Mouse (Mus musculus) heart, embryonic 12.5 days (tissue): ENCODE data around the gene Upk1b. TPM values are rescaled to one million over a fixed set of nuclear protein-coding genes. Genes with fewer than 3 reads are reported as not detected.

Source experiments
- ATAC-seq: fragments of 200-750 bp; cut with Nextera tagmentation; 2 replicates; pipeline ENCODE4 v1.8.0; 2017; ENCODE audit warnings: moderate TSS enrichment, moderate library complexity; ENCODE audit not compliant: insufficient number of reproducible peaks, low FRiP score
- H3K27ac ChIP-seq: fragments of 300-500 bp; sonication (generic); 2 replicates; pipeline ENCODE4 v1.5.1; 2016; ENCODE audit warnings: mild to moderate bottlenecking, moderate library complexity; ENCODE audit not compliant: poor library complexity, severe bottlenecking
- H3K27me3 ChIP-seq: fragments of 300-500 bp; sonication (generic); replicated peaks from 2 replicates; pipeline ENCODE4 v1.6.1; 2016; ENCODE audit warnings: mild to moderate bottlenecking, moderate library complexity
- H3K36me3 ChIP-seq: fragments of 300-500 bp; sonication (generic); 2 replicates; pipeline ENCODE4 v1.6.1; 2016; ENCODE audit warnings: mild to moderate bottlenecking, moderate library complexity
- H3K4me1 ChIP-seq: fragments of 300-500 bp; sonication (generic); replicated peaks from 2 replicates; pipeline ENCODE4 v1.6.1; 2016; ENCODE audit warnings: mild to moderate bottlenecking
- H3K4me2 ChIP-seq: fragments of 300-500 bp; sonication (generic); 2 replicates; pipeline ENCODE4 v1.6.1; 2016; ENCODE audit warnings: mild to moderate bottlenecking, moderate library complexity
- H3K4me3 ChIP-seq: fragments of 300-500 bp; sonication (generic); 2 replicates; pipeline ENCODE4 v1.5.1; 2016; ENCODE audit warnings: mild to moderate bottlenecking
- H3K9ac ChIP-seq: fragments of 300-500 bp; sonication (generic); 2 replicates; pipeline ENCODE4 v1.6.1; 2016; ENCODE audit warnings: mild to moderate bottlenecking, moderate library complexity
- H3K9me3 ChIP-seq: fragments of 300-500 bp; sonication (generic); replicated peaks from 2 replicates; pipeline ENCODE4 v1.6.1; 2016; ENCODE audit warnings: mild to moderate bottlenecking, moderate library complexity
- WGBS: fragments of 180-500 bp; shearing (Covaris S2); methylation state at CpG from one replicate; pipeline ENCODE4 v1.1.7; 2016; 5-methylcytosine and 5-hydroxymethylcytosine counted together
- polyA plus RNA-seq: library from polyadenylated mRNA; unstranded; fragments of >200 nt; fragmentation: Nextera tagmentation; extraction: Ambion mirVana; gene quantifications from 2 replicates; pipeline ENCODE4 v1.2.1, GENCODE M21; 2016

Upk1b gene
- polyA plus RNA-seq, 1 experiment from 2014 or later, result 21.2 TPM

DNA sequence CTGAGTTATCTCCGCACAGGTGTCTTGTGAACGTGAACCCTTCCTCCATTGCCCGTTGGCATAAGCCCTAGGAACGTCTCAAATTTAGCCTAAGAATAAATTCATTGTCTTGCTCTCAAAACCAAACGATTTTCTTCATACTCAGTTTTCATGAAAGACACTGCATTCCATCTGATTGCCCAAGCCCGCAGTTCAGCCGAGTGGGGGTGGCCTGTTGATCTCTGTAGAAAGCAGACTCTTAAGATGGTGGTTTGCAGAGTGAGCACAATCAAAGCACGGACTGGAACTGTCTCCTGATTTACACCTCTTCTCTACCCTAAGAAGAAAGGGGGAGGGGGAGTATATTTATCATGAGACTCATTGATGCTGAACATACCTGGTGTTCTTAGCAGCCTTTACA, 37.7 kb downstream of the Upk1b start:
- peaks cover 23% of the 10 kb centered on the region for H3K4me1 ChIP-seq
- WGBS, result 84% methylated on average over 8 of the region's 8 CpGs
- ATAC-seq, result no peak
- H3K27ac ChIP-seq, result no peak overlapping the region
- no peak overlapping the region for H3K9ac ChIP-seq
- H3K27me3 ChIP-seq, result no peaks in the 10 kb centered on the region
- no peak overlapping the region for H3K4me2 ChIP-seq
- H3K4me3 ChIP-seq, result no peak overlapping the region
- peaks cover 53% of the 10 kb centered on the region for H3K36me3 ChIP-seq
- H3K9me3 ChIP-seq, result no peaks in the 10 kb centered on the region

DNA sequence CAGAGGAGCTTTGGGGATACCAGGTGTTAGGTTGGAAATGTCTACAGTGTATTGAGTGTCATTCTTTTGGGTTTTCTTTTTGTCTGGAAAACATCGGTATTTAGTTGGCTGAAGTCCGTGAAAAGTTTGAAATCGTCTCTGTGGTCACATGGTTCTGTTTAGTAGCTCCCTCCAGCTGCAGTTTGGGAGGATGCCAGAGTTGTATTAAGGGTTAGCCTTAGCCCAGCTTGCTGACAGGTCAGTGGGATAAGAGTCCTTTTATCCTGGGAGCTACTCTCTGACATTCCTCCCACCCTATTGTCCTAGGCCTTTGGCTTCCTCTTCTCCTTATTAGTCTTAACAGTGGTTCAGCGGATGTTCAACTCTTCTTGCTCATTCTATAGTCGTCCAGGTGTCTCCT, 38.2 kb downstream of the Upk1b start:
- Histone ChIP-seq H3K36me3 (peaks cover 48% of the 10 kb centered on the region), H3K27me3 (no peaks in the 10 kb centered on the region), H3K9me3 (no peaks in the 10 kb centered on the region), H3K4me2 (no peak overlapping the region), H3K27ac (no peak overlapping the region), H3K4me1 (peaks cover 26% of the 10 kb centered on the region), H3K4me3 (no peak overlapping the region), H3K9ac (no peak overlapping the region)
- no peak for ATAC-seq
- WGBS, result 68% methylated on average over 5 of the region's 5 CpGs

DNA sequence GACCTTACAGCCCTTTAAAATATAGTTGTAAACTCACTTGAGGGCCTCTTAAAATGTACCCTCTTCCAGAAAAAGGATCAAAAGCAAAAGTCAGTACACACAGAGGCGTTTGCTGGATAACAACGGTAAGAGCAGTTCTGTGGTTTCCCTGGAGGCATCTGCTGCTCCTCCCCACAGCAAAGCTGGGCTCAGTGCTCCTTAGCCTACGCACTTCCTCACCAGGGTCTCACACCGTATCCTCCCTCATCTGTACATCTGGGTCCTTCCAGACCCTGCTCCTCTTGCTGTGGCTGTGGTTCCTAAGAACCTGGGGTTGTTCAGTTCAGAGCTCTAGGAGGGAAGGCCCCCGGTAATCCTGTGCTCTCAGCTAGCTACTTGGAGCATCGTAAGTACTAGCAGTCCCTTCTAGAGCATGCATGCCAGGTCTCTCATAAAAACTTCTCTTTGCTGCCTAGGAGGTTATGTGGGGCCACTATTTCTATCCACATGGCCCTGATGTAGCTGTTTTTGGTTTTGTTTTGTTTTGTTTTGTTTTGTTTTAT, 39.2 kb downstream of the Upk1b start:
- Histone ChIP-seq H3K27me3 (no peaks in the 10 kb centered on the region), H3K27ac (no peak overlapping the region), H3K36me3 (peaks cover 43% of the 10 kb centered on the region), H3K4me2 (no peak overlapping the region), H3K9ac (no peak overlapping the region), H3K4me1 (peaks cover 33% of the 10 kb centered on the region), H3K4me3 (no peak overlapping the region), H3K9me3 (no peaks in the 10 kb centered on the region)
- ATAC-seq, result no peak
- WGBS, result 80% methylated on average over 6 of the region's 6 CpGs

DNA sequence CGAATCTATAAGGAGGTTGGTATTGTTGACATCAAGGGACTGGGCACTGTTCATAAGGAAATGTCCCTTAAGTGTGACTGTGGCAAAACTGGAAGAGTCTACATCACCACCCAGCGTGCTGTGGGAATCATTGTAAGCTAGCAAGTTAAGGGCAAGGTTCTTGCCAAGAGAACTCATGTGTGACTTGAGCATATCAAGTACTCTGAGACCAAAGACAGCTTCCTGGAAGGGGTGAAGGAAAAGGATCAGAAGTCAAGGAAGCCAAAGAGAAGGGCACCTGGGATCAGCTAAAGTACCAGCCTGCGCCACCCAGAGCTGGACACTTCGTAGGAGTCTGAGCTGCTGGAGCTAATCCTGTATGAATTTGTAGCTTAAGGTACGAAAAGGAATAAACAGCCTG, 39.9 kb downstream of the Upk1b start:
- peaks cover 41% of the 10 kb centered on the region for H3K36me3 ChIP-seq
- no peak for ATAC-seq
- no peak overlapping the region for H3K4me3 ChIP-seq
- peaks cover 38% of the 10 kb centered on the region for H3K4me1 ChIP-seq
- H3K27me3 ChIP-seq, result no peaks in the 10 kb centered on the region
- no peaks in the 10 kb centered on the region for H3K9me3 ChIP-seq
- no peak overlapping the region for H3K9ac ChIP-seq
- no peak overlapping the region for H3K27ac ChIP-seq
- H3K4me2 ChIP-seq, result no peak overlapping the region
- 90% methylated on average over 5 of the region's 5 CpGs for WGBS

DNA sequence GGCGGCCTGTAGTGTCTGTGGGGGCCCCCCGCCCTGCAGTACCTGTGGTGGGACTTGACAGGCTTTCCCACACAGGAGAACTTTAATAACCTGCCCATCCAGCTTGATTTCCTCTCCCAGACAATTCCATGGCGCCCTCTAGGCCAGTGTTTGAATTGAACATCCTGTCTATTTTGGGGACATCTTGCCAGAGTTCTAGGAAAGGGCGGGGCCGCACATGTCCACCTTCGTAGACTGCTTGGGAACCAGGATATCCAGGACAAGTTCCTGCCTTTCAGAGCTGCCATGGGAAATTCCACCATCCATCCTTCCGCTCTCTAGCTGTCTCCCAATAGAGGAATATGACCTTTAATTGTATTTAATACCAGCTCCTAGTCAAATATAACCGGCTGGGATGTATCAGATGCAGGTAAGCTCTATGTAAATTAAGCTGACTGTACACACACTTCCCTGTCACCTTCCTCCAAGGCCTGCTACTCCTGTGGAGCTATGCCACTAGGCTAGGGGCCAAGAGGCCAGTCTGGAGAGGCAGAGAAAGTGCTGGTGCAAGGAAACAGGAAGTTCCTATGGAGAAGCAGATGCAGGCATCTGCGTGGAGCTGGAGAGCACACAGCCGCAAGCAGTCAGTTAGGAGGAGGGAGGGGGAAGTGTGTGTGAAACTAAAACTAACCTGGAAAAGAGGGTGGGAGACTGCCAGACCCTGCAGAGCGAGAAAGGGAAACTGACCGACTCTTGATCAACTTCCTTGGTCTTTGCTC, 41.8 kb downstream of the Upk1b start:
- Histone ChIP-seq H3K4me2 (no peak overlapping the region), H3K9me3 (no peaks in the 10 kb centered on the region), H3K27me3 (no peaks in the 10 kb centered on the region), H3K9ac (no peak overlapping the region), H3K36me3 (peaks cover 45% of the 10 kb centered on the region), H3K4me1 (peaks cover 45% of the 10 kb centered on the region), H3K27ac (no peak overlapping the region; the same call in 1 of the 2 replicates), H3K4me3 (no peak overlapping the region)
- no peak for ATAC-seq
- 77% methylated on average over 12 of the region's 12 CpGs for WGBS

DNA sequence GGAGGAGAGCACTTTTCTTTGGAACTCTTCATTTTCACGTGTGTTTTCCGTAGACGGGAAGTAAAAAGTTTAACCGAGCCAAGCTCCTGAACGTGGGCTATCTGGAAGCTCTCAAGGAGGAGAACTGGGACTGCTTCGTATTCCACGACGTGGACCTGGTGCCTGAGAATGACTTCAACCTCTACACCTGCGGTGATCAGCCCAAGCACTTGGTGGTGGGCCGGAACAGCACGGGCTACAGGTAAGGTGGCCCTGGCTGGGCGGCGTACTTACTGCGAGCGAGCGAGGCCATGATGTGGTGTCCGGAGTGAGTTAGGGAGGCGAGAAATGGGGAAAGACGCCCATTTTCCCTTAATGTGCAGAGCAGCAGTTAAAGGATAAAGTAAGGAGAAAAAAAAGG, 42.5 kb downstream of the Upk1b start:
- H3K27me3 ChIP-seq, result no peaks in the 10 kb centered on the region
- peaks cover 42% of the 10 kb centered on the region for H3K36me3 ChIP-seq
- whole genome bisulfite sequencing, result 93% methylated on average over 19 of the region's 19 CpGs
- H3K4me3 ChIP-seq, result no peak overlapping the region
- H3K27ac ChIP-seq, result no peak overlapping the region; the same call in 1 of the 2 replicates
- no peaks in the 10 kb centered on the region for H3K9me3 ChIP-seq
- H3K9ac ChIP-seq, result no peak overlapping the region
- peaks cover 48% of the 10 kb centered on the region for H3K4me1 ChIP-seq
- no peak overlapping the region for H3K4me2 ChIP-seq
- ATAC-seq, result no peak

DNA sequence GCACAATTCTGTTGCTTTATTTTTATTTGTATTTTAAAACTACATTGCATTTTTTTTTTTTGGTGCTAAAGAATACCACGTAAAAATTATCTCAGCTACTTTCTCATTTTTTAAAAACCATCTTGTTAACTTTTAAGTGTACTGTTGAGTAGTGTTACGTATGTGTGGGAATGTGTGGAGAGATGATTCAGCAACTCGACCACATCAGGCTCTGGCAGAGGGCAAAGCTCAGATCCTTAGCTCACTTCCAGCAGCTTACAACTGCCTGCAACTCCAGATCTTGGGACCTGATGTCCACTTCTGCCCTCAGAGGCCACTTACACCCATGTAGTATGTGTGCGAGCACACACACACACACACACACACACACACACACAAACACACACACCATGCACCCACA, 43.6 kb downstream of the Upk1b start:
- Histone ChIP-seq H3K4me3 (no peak overlapping the region), H3K9ac (no peak overlapping the region), H3K4me2 (no peak overlapping the region), H3K27ac (peak overlapping the region; percentile 82), H3K9me3 (no peaks in the 10 kb centered on the region), H3K4me1 (peaks cover 58% of the 10 kb centered on the region), H3K27me3 (no peaks in the 10 kb centered on the region), H3K36me3 (peaks cover 44% of the 10 kb centered on the region)
- ATAC-seq, result no peak
- WGBS, result 54% methylated on average over 4 of the region's 4 CpGs

DNA sequence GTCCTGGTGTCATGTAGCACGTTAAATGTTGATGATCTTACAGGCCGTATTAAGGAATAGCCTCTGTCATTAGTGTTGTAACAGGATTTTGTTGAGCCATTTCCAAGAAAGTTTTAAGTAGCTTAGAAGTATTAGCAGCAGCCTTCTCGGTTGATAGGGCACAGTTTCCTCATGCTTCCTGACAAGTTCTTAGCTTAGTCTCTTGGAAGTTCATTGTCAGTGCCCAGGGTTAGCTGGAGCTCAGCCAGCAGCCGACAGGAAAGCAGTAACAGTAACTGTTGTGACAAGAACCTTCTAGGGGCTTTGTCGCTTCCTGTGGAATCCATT, 44.0 kb downstream of the Upk1b start:
- peaks cover 44% of the 10 kb centered on the region for H3K36me3 ChIP-seq
- H3K9me3 ChIP-seq, result no peaks in the 10 kb centered on the region
- H3K4me2 ChIP-seq, result 0 out of 2 replicates have a peak overlapping the region, but pooled peaks have one; percentile 20
- peaks cover 58% of the 10 kb centered on the region for H3K4me1 ChIP-seq
- no peak overlapping the region for H3K9ac ChIP-seq
- H3K27me3 ChIP-seq, result no peaks in the 10 kb centered on the region
- no peak for ATAC-seq
- no peak overlapping the region for H3K4me3 ChIP-seq
- H3K27ac ChIP-seq, result peak overlapping the region; percentile 82
- 29% methylated on average over 5 of the region's 5 CpGs for WGBS

DNA sequence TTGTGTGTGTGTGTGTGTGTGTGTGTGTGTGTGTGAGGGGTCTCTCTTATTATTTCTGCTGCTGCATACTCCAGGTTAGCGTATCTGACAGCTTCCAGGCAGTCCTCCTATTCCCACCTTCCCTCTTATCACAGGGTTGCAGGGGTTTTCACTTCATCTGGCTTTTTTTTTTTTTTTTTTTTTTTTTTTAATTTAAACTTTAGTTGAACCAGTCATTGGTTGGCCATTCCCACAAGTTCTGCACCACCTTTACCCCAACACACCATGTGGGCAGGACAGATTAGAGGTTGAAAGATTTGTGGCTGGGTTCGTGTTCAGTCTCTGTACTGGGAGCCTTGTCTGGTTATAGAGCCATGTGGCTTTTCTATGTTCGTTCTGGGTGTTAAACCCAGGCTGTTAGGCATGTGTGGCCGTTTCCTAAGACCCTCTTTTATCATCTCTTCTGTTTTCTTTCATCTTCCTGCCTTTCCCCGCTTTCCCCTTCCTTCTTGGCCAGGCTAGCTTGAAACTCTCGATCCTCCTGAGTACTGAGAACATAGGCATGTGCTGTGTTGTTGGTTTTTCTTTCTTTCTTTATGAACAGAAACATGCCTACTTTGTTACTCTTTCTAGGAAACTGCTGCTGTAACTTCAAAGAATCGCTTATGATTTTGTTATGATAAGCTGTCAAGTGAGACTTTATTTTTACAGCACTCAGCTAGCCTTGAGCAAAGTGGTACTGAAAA, 44.5 kb downstream of the Upk1b start:
- peaks cover 40% of the 10 kb centered on the region for H3K36me3 ChIP-seq
- H3K4me2 ChIP-seq, result peak overlapping the region; percentile 21; the same call in 1 of the 2 replicates
- H3K4me1 ChIP-seq, result peaks cover 64% of the 10 kb centered on the region
- H3K27me3 ChIP-seq, result no peaks in the 10 kb centered on the region
- H3K9me3 ChIP-seq, result no peaks in the 10 kb centered on the region
- 40% methylated on average over 7 of the region's 7 CpGs for WGBS
- no peak overlapping the region for H3K9ac ChIP-seq
- no peak overlapping the region for H3K4me3 ChIP-seq
- peak overlapping the region; percentile 82 for H3K27ac ChIP-seq
- peak; percentile 70 for ATAC-seq

DNA sequence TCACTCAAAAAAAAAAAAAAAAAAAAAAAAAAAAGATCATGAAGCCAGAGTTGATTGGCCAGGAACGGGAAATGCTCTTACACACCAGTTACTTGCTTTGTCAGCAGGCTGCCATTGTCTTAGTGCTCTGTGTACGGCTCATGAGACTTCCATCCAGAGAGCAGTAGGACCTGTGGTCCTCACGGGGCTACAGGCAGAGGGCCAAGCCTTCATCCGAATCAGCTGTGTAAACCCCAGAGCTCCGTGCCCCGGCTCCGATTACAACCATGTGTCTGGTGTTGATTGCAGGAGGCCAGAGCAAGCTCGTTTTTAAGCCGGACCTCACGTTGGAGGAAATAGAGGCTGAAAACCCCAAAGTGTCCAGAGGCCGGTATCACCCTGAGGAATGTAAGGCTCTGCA, 46.5 kb downstream of the Upk1b start:
- 39% methylated on average over 11 of the region's 11 CpGs for WGBS
- peaks cover 20% of the 10 kb centered on the region for H3K36me3 ChIP-seq
- no peaks in the 10 kb centered on the region for H3K27me3 ChIP-seq
- ATAC-seq, result peak; percentile 61
- H3K27ac ChIP-seq, result peak overlapping the region; percentile 35; the same call in 1 of the 2 replicates
- H3K9me3 ChIP-seq, result no peaks in the 10 kb centered on the region
- H3K4me3 ChIP-seq, result no peak overlapping the region
- peak overlapping the region; percentile 25 for H3K4me2 ChIP-seq
- peaks cover 68% of the 10 kb centered on the region for H3K4me1 ChIP-seq
- no peak overlapping the region for H3K9ac ChIP-seq

DNA sequence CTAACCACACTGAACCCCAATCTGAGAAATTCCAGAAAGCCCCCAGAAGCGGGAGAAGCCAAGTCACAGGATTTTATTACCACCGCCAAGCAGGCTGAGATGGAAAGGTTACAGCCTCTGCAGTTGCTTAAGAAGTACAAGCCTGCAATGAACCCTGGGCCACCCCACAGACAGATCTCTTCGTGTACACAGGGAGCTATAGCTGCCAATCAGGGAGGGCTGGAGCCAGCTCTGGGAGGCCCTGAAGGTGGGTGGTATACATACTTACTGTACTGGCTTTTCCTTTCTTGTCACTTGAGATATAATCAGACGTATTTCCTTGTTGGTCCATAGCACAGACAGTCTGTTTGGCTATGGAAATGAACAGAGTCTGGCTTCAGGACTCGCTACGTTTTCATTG, 49.3 kb downstream of the Upk1b start:
- Histone ChIP-seq H3K27ac (no peak overlapping the region), H3K4me1 (peaks cover 47% of the 10 kb centered on the region), H3K27me3 (no peaks in the 10 kb centered on the region), H3K9ac (no peak overlapping the region), H3K4me2 (no peak overlapping the region), H3K4me3 (no peak overlapping the region), H3K36me3 (peaks cover 15% of the 10 kb centered on the region; the same call in 1 of the 2 replicates), H3K9me3 (no peaks in the 10 kb centered on the region)
- ATAC-seq, result no peak
- WGBS, result 73% methylated on average over 6 of the region's 6 CpGs
